Mouse (Mus musculus) kidney, embryonic 15.5 days (tissue): Measurements from ENCODE around the gene Fbxo8. TPM values are rescaled to one million over a fixed set of nuclear protein-coding genes. Genes with fewer than 3 reads are reported as not detected.
A peak's percentile ranks its signal among the peaks of the same experiment; 100 is the strongest.

Source experiments
- ATAC-seq: fragments of 200-750 bp; cut with Nextera tagmentation; replicated peaks from 2 replicates; pipeline ENCODE4 v1.8.0; 2017; ENCODE audit warnings: moderate TSS enrichment; ENCODE audit not compliant: low FRiP score
- H3K27ac ChIP-seq: fragments of 300-500 bp; sonication (generic); 2 replicates; pipeline ENCODE4 v1.5.1; 2015; ENCODE audit warnings: mild to moderate bottlenecking, inconsistent platforms
- H3K27me3 ChIP-seq: fragments of 300-500 bp; sonication (generic); 2 replicates; pipeline ENCODE4 v1.6.1; 2015; ENCODE audit warnings: inconsistent platforms
- H3K36me3 ChIP-seq: fragments of 300-500 bp; sonication (generic); 2 replicates; pipeline ENCODE4 v1.6.1; 2015; ENCODE audit warnings: inconsistent platforms
- H3K4me1 ChIP-seq: fragments of 300-500 bp; sonication (generic); 2 replicates; pipeline ENCODE4 v1.6.1; 2015; ENCODE audit warnings: inconsistent platforms
- H3K4me2 ChIP-seq: fragments of 300-500 bp; sonication (generic); 2 replicates; pipeline ENCODE4 v1.6.1; 2015; ENCODE audit warnings: moderate library complexity, mild to moderate bottlenecking, inconsistent platforms
- H3K4me3 ChIP-seq: fragments of 300-500 bp; sonication (generic); replicated peaks from 2 replicates; pipeline ENCODE4 v1.5.1; 2015; ENCODE audit warnings: mild to moderate bottlenecking, inconsistent platforms
- H3K9ac ChIP-seq: fragments of 300-500 bp; sonication (generic); 2 replicates; pipeline ENCODE4 v1.6.1; 2015; ENCODE audit warnings: mild to moderate bottlenecking, inconsistent platforms
- H3K9me3 ChIP-seq: fragments of 300-500 bp; sonication (generic); replicated peaks from 2 replicates; pipeline ENCODE4 v1.6.1; 2016; ENCODE audit warnings: inconsistent platforms
- WGBS: fragments of 180-500 bp; shearing (Covaris S2); methylation state at CpG from one replicate; pipeline ENCODE4 v1.1.7; 2015; ENCODE audit warnings: mixed read lengths; 5-methylcytosine and 5-hydroxymethylcytosine counted together
- polyA plus RNA-seq: library from polyadenylated mRNA; unstranded; fragments of >200 nt; fragmentation: Nextera tagmentation; extraction: Ambion mirVana; gene quantifications from 2 replicates; pipeline ENCODE4 v1.2.1, GENCODE M21; 2015

Fbxo8 gene
- polyA plus RNA-seq, 1 experiment from 2014 or later = 45.8 TPM

DNA sequence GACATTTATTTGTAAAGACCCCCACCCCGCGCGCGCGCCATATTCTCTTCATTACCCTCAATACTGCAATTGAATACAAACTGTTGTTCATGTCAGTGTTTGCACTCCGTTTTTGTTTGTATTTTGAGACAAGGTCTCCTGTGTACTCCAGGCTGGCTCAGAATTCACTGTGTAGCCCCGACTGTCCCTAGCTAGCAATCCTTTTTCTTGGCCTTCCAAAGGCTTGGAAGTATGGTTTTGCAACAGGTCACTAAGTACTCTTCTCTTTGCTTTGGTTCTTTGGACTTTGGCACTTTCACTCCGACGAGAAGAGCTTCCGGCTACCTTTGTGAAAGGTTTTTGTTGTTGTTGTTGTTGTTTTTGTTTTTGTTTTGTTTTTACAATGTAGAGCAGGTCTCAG lies 1.2 kb downstream of the Fbxo8 start:
- Histone ChIP-seq H3K4me3 (peak overlapping the region; percentile 95), H3K4me1 (peaks cover 12% of the 10 kb centered on the region), H3K9ac (peak overlapping the region; percentile 91), H3K9me3 (no peaks in the 10 kb centered on the region), H3K27ac (no peak overlapping the region), H3K36me3 (no peaks in the 10 kb centered on the region), H3K27me3 (no peaks in the 10 kb centered on the region), H3K4me2 (peak overlapping the region; percentile 63)
- WGBS = 33% methylated on average over 10 of the region's 10 CpGs
- no peak for ATAC-seq

DNA sequence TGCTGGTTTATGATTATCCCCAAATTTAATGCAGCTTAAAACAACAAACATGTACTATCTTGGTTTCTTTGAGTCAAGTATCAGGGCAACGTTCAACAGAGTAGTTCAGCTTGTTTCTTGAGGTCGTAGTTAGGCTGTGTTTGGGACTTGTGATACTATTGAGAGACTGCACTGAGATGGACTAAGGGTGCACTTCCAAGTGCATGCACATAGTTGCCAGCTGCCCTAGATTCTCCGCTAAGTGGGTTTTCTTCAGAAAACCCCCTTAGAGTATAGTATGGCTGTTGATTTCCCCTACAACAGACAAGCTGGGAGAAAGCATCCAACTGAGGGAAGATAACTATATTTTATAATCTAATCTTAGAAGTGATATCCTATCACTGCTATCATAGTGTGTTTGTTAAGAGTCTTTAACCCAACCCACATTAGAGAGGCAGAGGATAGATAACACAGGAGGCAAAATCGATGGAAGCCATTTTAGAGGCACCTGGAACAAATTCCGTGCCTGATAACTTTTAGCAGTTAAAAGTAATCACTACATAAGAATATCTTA lies 1.7 kb downstream of the Fbxo8 start:
- Histone ChIP-seq H3K4me1 (peaks cover 12% of the 10 kb centered on the region), H3K4me3 (no peak overlapping the region), H3K4me2 (no peak overlapping the region), H3K27me3 (no peaks in the 10 kb centered on the region), H3K9me3 (no peaks in the 10 kb centered on the region), H3K9ac (no peak overlapping the region), H3K27ac (no peak overlapping the region), H3K36me3 (no peaks in the 10 kb centered on the region)
- ATAC-seq = no peak
- WGBS = 73% methylated on average over 5 of the region's 5 CpGs

DNA sequence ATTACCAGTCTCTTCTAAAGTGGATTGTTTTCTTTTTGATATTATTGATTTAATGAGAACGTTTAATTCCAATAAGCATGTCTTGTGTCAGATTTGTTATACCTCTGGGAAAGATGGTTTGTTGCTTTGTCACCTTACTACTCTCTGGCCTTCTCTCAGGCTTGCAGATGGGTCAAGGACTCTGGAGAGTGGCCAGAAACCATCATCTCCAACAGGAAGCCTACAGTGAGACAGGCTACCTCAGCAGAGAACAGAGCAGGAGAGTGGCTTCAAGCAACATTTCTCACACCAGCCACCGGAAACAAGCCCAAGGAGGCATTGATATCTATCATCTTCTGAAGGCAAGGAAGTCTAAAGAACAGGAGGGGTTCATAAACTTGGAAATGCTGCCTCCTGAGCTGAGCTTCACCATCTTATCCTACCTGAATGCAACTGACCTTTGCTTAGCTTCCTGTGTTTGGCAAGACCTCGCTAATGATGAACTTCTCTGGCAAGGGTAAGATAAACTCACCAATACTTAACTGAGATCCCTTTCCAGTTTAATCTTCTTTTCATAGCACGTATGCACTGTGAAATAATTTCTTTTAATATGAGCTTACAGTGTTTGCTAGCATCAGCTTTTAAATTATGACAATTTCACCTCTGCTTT lies 13.6 kb downstream of the Fbxo8 start:
- Histone ChIP-seq H3K4me3 (no peak overlapping the region), H3K9ac (no peak overlapping the region), H3K27me3 (no peaks in the 10 kb centered on the region), H3K9me3 (no peaks in the 10 kb centered on the region), H3K36me3 (peaks cover 3% of the 10 kb centered on the region; the same call in 1 of the 2 replicates), H3K4me2 (no peak overlapping the region), H3K4me1 (no peaks in the 10 kb centered on the region), H3K27ac (no peak overlapping the region)
- 78% methylated on average over 4 of the region's 4 CpGs for WGBS
- no peak for ATAC-seq

DNA sequence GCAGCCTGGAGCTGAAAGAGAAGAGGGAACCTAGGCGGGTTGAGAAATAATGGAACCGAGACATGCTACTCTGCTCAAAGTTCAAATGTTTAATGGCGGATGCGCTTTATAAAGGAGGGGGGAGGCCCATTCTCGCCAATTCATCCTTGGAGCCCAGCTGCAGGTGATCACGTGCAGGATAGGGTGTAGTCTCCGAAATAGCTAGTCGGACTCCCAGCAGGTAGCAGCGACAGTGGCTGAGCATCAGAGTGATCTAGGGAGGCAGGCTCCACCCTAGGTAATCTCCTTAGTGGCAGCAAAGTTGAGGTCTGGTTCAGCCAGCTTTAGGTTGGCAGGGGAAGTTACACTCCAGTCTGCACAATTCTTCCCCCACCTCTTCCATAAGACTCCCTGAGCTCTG lies 16.0 kb downstream of the Fbxo8 start:
- Histone ChIP-seq H3K36me3 (peaks cover 3% of the 10 kb centered on the region; the same call in 1 of the 2 replicates), H3K27me3 (no peaks in the 10 kb centered on the region), H3K9me3 (no peaks in the 10 kb centered on the region), H3K4me1 (no peaks in the 10 kb centered on the region), H3K9ac (no peak overlapping the region), H3K27ac (no peak overlapping the region), H3K4me2 (no peak overlapping the region), H3K4me3 (no peak overlapping the region)
- 93% methylated on average over 9 of the region's 9 CpGs for whole genome bisulfite sequencing
- ATAC-seq = no peak

DNA sequence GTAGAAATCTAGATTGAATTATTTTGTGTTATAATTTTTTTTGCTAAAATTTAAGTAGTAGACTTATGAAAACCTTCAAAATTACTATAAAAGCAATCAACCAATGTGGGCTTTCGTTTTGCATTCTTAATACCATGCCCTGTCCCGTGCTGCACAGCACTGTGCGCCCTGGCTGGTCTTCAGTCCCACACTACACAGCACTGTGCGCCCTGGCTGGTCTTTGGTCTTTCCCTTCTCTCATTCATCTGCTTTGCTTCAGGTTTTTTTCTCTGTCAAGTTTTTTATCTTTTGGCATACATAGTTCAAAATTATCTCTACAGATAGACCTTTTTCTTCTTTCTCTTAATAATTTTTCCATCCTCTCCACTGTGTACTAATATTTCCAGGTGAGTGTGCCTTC lies 30.0 kb downstream of the Fbxo8 start:
- Histone ChIP-seq H3K27me3 (no peaks in the 10 kb centered on the region), H3K9me3 (no peaks in the 10 kb centered on the region), H3K4me1 (no peaks in the 10 kb centered on the region), H3K4me2 (no peak overlapping the region), H3K9ac (no peak overlapping the region), H3K27ac (no peak overlapping the region), H3K36me3 (no peaks in the 10 kb centered on the region), H3K4me3 (no peak overlapping the region)
- ATAC-seq = no peak
- 91% methylated on average over 4 of the region's 4 CpGs for WGBS

DNA sequence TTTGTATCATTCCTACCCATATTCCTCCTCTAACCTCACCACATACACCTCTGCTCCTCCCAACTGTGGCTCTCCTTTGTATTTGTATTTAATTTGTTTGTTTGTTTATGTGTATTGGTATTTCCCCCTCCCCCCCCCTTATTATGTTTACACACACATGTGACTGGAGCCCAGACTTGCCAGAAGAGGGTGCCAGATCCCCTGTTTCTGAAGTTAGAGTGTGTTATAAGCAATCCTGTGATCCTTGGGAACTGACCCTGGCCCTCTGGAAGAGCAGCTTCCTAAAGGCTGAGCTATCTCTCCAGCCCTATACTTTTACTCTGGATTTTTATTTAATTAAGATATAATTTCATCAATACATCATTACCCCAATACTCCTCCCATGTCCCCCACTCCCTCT lies 32.0 kb downstream of the Fbxo8 start:
- Histone ChIP-seq H3K27me3 (no peaks in the 10 kb centered on the region), H3K4me1 (no peaks in the 10 kb centered on the region), H3K27ac (no peak overlapping the region), H3K4me2 (no peak overlapping the region), H3K9me3 (no peaks in the 10 kb centered on the region), H3K36me3 (no peaks in the 10 kb centered on the region), H3K4me3 (no peak overlapping the region), H3K9ac (no peak overlapping the region)
- no peak for ATAC-seq

DNA sequence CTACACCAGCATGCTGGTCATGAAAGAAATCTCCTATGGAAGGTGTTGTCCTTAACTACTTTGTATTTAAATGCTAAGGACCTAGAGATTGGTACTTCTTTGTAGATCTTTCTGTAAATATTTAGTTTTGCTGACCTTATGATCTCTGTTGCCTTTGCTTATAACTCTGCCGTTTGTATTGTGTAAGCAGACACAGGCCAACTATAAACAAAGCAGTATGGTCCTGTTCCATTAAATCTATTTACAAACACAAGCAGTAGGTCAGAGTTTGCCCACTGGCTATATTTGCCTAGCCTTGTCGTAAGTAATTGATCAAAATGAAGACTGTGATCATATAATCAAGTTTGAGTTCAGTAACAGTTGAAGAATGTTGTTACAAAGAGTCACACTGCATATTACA lies 38.1 kb downstream of the Fbxo8 start:
- Histone ChIP-seq H3K4me1 (no peaks in the 10 kb centered on the region), H3K9me3 (no peaks in the 10 kb centered on the region), H3K4me3 (no peak overlapping the region), H3K4me2 (no peak overlapping the region), H3K27me3 (no peaks in the 10 kb centered on the region), H3K36me3 (peaks cover 10% of the 10 kb centered on the region; the same call in 1 of the 2 replicates), H3K9ac (no peak overlapping the region), H3K27ac (no peak overlapping the region)
- WGBS = 65% methylated on average over 2 of the region's 2 CpGs
- no peak for ATAC-seq

DNA sequence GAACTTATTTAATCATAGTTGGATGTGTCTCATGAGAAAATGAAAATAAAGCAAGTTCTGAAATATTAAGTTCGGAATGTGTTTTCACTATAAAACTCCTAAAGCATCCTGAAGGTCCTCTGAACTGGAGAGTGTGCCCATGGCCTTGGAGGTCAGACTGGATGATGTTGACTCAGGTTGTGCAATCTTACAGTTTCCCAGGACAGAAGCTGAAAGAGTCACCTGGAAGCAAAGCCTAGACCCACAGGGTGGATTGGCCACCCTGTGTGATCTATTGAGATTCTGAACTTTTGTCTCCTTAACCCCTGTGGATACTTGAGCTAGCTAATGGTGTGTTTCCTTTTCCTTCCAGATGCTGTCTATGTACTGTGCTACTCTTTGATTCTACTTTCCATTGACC lies 40.2 kb downstream of the Fbxo8 start:
- H3K9ac ChIP-seq = no peak overlapping the region
- no peak overlapping the region for H3K27ac ChIP-seq
- H3K4me2 ChIP-seq = no peak overlapping the region
- H3K27me3 ChIP-seq = no peaks in the 10 kb centered on the region
- no peaks in the 10 kb centered on the region for H3K4me1 ChIP-seq
- WGBS = 97% methylated on average over 1 of the region's 1 CpGs
- no peak overlapping the region for H3K4me3 ChIP-seq
- ATAC-seq = no peak
- peaks cover 10% of the 10 kb centered on the region; the same call in 1 of the 2 replicates for H3K36me3 ChIP-seq
- H3K9me3 ChIP-seq = no peaks in the 10 kb centered on the region

DNA sequence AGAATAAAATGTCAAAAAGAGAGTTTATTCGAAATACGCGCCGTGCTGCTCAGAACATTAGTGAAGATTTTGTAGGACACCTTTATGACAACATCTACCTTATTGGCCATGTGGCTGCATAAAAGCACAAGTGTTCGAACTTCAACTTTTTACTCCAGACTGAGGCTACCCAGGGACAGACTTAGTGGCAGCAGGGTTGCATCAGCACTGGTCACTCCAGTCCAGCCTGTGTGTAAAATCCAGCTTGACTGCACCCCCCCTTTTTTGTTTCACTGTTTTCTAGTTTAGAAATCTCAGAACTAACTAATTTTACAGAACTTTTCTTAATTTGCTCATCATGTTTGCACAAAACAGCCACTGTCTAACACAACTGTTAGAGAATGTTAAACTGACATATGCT lies 40.6 kb downstream of the Fbxo8 start:
- Histone ChIP-seq H3K4me3 (no peak overlapping the region), H3K4me1 (no peaks in the 10 kb centered on the region), H3K27me3 (no peaks in the 10 kb centered on the region), H3K9me3 (no peaks in the 10 kb centered on the region), H3K4me2 (no peak overlapping the region), H3K36me3 (peaks cover 10% of the 10 kb centered on the region; the same call in 1 of the 2 replicates), H3K9ac (no peak overlapping the region), H3K27ac (no peak overlapping the region)
- no peak for ATAC-seq
- 94% methylated on average over 5 of the region's 5 CpGs for WGBS

DNA sequence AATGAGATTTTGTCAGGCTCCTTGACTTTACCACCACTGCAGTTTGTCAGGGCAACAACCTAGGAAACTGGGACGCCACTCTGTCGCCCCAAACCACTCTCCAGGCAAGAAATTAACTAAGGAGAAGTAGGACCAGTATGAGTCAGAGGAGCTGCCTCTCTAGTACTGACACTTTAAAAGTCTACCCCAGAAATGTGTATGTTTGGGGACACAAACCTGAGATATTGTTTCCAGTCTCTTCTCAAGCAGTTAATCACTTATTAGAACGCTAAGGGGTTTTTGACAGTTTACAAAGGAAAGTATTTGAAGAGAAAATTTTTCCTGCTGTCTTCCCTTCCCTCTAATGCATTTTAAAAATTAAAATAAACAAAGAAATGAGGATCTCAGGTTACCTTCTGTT lies 55.6 kb downstream of the Fbxo8 start:
- H3K4me1 ChIP-seq = no peaks in the 10 kb centered on the region
- H3K27me3 ChIP-seq = no peaks in the 10 kb centered on the region
- WGBS = 15% methylated on average over 3 of the region's 3 CpGs
- no peak overlapping the region for H3K4me3 ChIP-seq
- no peak overlapping the region for H3K27ac ChIP-seq
- ATAC-seq = no peak
- H3K9ac ChIP-seq = no peak overlapping the region
- H3K4me2 ChIP-seq = no peak overlapping the region
- no peaks in the 10 kb centered on the region for H3K9me3 ChIP-seq
- no peaks in the 10 kb centered on the region for H3K36me3 ChIP-seq

DNA sequence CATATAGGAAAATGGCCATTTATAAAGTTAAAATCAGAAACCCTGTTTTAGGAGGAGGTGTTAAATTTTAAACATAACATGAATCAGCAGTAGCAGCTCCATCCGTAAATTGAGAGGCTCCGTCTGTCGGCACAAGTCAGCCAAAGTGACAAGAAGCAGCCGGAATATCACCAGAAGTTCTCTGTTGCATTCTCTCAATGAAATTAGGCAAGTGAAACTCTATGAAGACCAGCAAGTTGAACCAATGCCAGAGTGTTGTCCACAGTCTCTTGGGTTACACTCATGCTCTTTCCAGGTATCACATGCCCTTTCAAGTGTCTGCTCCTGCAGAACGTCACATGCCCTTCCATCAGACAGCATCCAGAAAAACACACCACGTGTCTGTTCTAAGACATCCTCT lies 60.8 kb downstream of the Fbxo8 start:
- H3K9me3 ChIP-seq = no peaks in the 10 kb centered on the region
- H3K4me2 ChIP-seq = no peak overlapping the region
- no peaks in the 10 kb centered on the region for H3K27me3 ChIP-seq
- H3K36me3 ChIP-seq = no peaks in the 10 kb centered on the region
- ATAC-seq = no peak
- no peaks in the 10 kb centered on the region for H3K4me1 ChIP-seq
- no peak overlapping the region for H3K4me3 ChIP-seq
- H3K27ac ChIP-seq = no peak overlapping the region
- no peak overlapping the region for H3K9ac ChIP-seq
- 60% methylated on average over 6 of the region's 6 CpGs for WGBS

DNA sequence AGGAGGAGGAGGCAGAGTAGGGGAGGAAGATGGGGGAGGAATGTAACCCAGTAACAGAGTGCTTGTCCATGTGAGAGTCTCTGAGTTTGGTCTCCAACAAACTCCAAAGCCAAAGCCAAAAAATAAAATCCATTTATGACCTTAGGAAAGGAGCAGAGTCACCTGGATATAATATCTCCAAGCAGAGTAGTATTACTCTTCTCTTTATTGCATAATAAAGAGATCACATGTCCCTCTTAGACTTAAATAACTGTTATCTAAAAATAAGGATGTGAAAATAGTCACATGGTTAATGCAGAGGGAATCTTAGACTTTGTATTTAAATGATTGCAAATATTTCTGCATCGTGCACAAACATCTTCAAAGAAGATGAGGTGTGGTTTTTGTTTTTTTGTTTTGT lies 63.3 kb downstream of the Fbxo8 start:
- H3K9me3 ChIP-seq = no peaks in the 10 kb centered on the region
- ATAC-seq = no peak
- H3K9ac ChIP-seq = no peak overlapping the region
- 85% methylated on average over 1 of the region's 1 CpGs for WGBS
- H3K4me1 ChIP-seq = no peaks in the 10 kb centered on the region
- H3K27me3 ChIP-seq = peaks cover 18% of the 10 kb centered on the region
- H3K4me3 ChIP-seq = no peak overlapping the region
- H3K36me3 ChIP-seq = no peaks in the 10 kb centered on the region
- no peak overlapping the region for H3K27ac ChIP-seq
- H3K4me2 ChIP-seq = no peak overlapping the region

DNA sequence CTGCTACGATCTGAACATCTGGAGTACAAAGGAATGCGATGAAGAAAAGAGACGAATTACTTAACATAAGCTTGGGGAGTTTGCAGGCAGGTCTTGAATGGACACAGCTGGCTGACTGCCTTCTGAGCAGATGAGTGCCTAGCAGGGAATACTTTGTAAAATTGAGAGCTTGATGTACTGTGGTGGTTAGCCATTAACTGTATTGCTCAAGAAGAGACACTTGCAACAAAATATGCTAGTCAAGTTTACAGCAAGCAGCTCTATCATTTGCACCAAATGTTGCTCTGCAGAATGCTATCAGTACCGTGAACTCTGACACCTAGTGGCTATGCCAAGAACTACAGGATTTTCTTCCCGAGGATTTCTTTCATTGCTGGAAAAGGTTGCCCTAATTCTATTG lies 64.1 kb downstream of the Fbxo8 start:
- Histone ChIP-seq H3K27me3 (peaks cover 26% of the 10 kb centered on the region), H3K9me3 (no peaks in the 10 kb centered on the region), H3K9ac (no peak overlapping the region), H3K27ac (no peak overlapping the region), H3K36me3 (no peaks in the 10 kb centered on the region), H3K4me2 (no peak overlapping the region), H3K4me3 (no peak overlapping the region), H3K4me1 (no peaks in the 10 kb centered on the region)
- peak; percentile 56; the same call in 1 of the 2 replicates for ATAC-seq
- WGBS = 8% methylated on average over 5 of the region's 5 CpGs
